Mouse (Mus musculus): ENCODE results near the gene Sdcbp2. TPM values are rescaled to one million over a fixed set of nuclear protein-coding genes. Genes with fewer than 3 reads are reported as not detected.

Sdcbp2 gene
- polyA plus RNA-seq, 2 experiments, result 1.6 to 2.0 TPM

DNA sequence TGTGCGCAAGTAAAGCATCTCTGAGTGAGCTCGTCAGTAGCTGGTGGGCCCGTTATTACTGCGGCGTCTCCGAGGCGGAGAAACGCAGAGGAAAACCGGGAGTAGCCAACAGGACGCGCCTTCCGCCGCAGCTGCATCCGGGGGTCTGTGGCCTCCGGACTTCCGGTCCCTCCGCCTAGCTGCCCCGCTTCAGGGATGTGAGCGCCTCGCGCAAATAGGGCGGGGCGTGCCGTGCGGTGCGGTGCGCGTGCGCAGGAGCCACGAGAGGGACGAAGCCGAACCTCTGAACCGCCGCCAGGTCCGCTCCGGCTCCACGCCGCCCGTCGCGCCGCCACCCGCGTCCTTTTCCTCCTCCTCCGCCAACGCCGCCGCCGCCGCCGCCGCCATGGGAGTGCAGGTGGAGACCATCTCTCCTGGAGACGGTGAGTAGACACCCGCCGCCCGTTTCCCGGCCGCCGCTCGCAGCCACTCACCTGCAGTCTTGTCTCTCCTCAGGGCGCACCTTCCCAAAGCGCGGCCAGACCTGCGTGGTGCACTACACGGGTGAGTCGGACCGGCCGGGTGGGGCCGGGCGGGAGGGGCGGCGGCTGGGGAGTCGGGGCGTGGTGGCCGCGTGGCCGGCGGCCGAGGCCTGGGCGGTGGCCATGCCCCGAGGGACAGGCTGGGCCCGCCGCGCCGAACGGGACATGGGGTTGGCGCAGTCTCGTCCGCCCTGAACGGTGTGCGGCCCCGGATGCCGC lies 29.9 kb upstream of the Sdcbp2 start, which contains the start of gene Fkbp1a:
Gene Fkbp1a (plus strand): TSS at position 161 of the 740 bp plus-strand sequence.
- DNase-seq (ENCODE audit: low spot score) (peak; percentile 95), ATAC-seq (ENCODE audit: low FRiP score, low read depth) (peak; percentile 97)
- TF ChIP-seq POLR2A (IDR thresholded peaks at IDR 0.05; ENCODE audit: borderline replicate concordance, extremely low read depth, insufficient read depth, insufficient read length), result peak; percentile 77
- Histone ChIP-seq H3K4me3 (replicated peaks; ENCODE audit: low read length) (peak within 1 kb of the TSS; percentile 96), H3K4me1 (ENCODE audit: control insufficient read depth, insufficient read depth, low read length) (peaks cover 21% of the 10 kb centered on the region), H3K9me3 (ENCODE audit: control insufficient read depth, low read length) (no peaks in the 10 kb centered on the region), H3K9ac (ENCODE audit: low read depth, low read length, severe bottlenecking) (peak within 1 kb of the TSS; percentile 91), H3K27ac (replicated peaks; ENCODE audit: low read depth, low read length) (peak within 1 kb of the TSS; percentile 86), H3K36me3 (ENCODE audit: control insufficient read depth, insufficient read depth, low read length) (peaks cover 33% of the 10 kb centered on the region), H3K4me2 (replicated peaks; ENCODE audit: low read depth, low read length, severe bottlenecking) (peak within 1 kb of the TSS; percentile 63), H3K27me3 (ENCODE audit: control insufficient read depth, insufficient read depth, low read length) (no peaks in the 10 kb centered on the region)
- 0% methylated on average over 38 of the region's 93 CpGs for WGBS

DNA sequence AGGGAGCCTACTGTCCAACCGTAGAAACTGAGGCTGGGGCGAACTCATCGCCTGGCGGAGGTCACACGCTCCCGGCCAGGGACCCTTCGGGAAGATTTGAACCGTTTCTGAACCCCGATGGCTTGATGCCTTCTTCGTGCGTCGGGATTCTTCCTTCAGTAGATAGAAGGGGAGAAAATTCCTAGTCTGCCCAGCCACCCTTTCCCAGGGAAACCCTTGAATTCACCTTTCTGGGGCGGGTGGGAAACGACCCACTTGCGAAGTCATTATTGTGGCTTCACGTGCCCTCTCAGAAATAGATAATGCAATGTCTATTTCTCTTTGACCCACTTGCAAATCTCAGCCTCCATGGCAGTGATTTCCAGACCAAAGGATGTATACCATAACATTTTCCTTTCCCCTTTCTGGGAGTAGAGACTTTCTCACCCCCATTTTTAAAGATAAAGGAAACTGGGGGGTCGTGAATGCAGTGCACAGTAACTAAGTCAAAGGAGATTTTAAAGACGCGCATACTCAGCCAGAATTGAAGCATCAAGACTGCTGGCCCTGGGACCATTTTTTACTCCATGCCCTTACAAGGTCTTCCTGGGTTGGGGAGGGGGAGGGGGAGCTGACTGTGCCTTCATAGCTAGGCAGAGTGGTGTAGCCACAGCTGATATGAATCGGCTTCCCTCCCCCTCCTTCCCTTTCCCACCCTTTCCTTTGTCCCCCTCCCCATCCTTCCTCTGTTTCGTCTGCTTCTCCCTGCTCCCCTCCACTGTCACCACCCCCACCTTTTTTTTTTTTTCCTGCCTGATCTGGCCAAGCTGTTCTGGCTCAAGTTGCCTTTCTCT lies 29.1 kb upstream of the Sdcbp2 start:
- H3K27me3 ChIP-seq (ENCODE audit: control insufficient read depth, insufficient read depth, low read length), result no peaks in the 10 kb centered on the region
- ATAC-seq (ENCODE audit: low FRiP score, low read depth), result no peak

DNA sequence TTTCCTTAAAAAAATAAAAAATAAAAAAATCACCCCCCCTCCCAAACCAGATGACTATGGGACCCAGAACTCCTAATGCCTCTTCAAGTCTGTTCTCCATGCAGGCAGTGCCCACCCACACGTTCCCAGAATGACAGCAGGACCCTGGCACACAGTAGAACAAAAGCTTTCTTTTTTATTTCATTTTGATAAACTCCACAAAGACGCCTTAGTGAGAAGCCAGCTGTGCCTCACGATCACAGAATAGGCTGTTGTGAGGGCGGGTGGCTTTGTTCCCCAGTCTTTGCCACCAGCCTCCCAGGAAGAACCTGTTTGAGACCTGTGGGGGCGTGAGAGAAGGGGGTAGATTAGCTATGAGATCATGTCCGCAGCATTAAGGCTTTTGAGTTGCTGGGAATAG lies 27.7 kb upstream of the Sdcbp2 start:
- Histone ChIP-seq H3K9ac (ENCODE audit: low read depth, low read length, severe bottlenecking) (no peak overlapping the region), H3K4me2 (replicated peaks; ENCODE audit: low read depth, low read length, severe bottlenecking) (peak overlapping the region; percentile 63; the same call in 1 of the 2 replicates)

More for the DNA sequence above, 29.1 kb upstream of the Sdcbp2 start:
- WGBS, result 1% methylated on average over 21 of the region's 21 CpGs
- H3K4me3 ChIP-seq (replicated peaks; ENCODE audit: low read length), result peak overlapping the region; percentile 96
- TF ChIP-seq POLR2A (IDR thresholded peaks at IDR 0.05; ENCODE audit: borderline replicate concordance, extremely low read depth, insufficient read depth, insufficient read length), result no peak
- no peaks in the 10 kb centered on the region for H3K9me3 ChIP-seq (ENCODE audit: control insufficient read depth, low read length)
- H3K27ac ChIP-seq (replicated peaks; ENCODE audit: low read depth, low read length), result peak overlapping the region; percentile 86; the same call in 1 of the 2 replicates
- peaks cover 21% of the 10 kb centered on the region for H3K4me1 ChIP-seq (ENCODE audit: control insufficient read depth, insufficient read depth, low read length)
- H3K4me2 ChIP-seq (replicated peaks; ENCODE audit: low read depth, low read length, severe bottlenecking), result peak overlapping the region; percentile 63
- peak overlapping the region; percentile 91 for H3K9ac ChIP-seq (ENCODE audit: low read depth, low read length, severe bottlenecking)
- DNase-seq (ENCODE audit: low spot score), result peak; percentile 58
- peaks cover 40% of the 10 kb centered on the region for H3K36me3 ChIP-seq (ENCODE audit: control insufficient read depth, insufficient read depth, low read length)

DNA sequence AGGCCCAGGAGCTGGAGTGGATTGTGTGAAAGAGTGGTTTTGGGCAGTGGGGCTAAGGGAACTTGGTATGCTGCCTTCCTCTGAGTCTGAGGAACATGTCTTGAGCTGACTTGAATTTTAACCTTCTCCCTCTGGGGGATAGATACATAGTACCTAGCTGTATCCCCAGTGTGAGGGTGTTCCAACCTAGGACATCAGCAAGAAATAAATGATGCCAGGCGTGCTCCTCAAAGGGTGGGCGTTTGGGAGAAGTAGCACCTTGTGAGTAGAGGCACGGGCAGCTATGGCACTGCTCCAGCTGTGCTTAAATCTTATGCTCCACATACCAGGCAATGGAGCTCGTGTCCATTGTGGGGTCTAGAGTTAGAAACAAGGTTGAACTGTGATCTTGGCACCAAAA lies 25.9 kb upstream of the Sdcbp2 start:
- DNase-seq (ENCODE audit: low spot score) (no peak), ATAC-seq (ENCODE audit: low FRiP score, low read depth) (no peak)
- Histone ChIP-seq H3K4me2 (replicated peaks; ENCODE audit: low read depth, low read length, severe bottlenecking) (no peak overlapping the region), H3K4me1 (ENCODE audit: control insufficient read depth, insufficient read depth, low read length) (peaks cover 18% of the 10 kb centered on the region), H3K27ac (replicated peaks; ENCODE audit: low read depth, low read length) (no peak overlapping the region), H3K9me3 (ENCODE audit: control insufficient read depth, low read length) (no peaks in the 10 kb centered on the region), H3K27me3 (ENCODE audit: control insufficient read depth, insufficient read depth, low read length) (no peaks in the 10 kb centered on the region), H3K4me3 (replicated peaks; ENCODE audit: low read length) (no peak overlapping the region), H3K9ac (ENCODE audit: low read depth, low read length, severe bottlenecking) (no peak overlapping the region), H3K36me3 (ENCODE audit: control insufficient read depth, insufficient read depth, low read length) (peaks cover 56% of the 10 kb centered on the region)
- WGBS, result 90% methylated on average over 4 of the region's 4 CpGs
- TF ChIP-seq POLR2A (IDR thresholded peaks at IDR 0.05; ENCODE audit: borderline replicate concordance, extremely low read depth, insufficient read depth, insufficient read length), result no peak

More for the DNA sequence above, 27.7 kb upstream of the Sdcbp2 start:
- TF ChIP-seq POLR2A (IDR thresholded peaks at IDR 0.05; ENCODE audit: borderline replicate concordance, extremely low read depth, insufficient read depth, insufficient read length), result no peak
- WGBS, result 84% methylated on average over 6 of the region's 6 CpGs
- no peaks in the 10 kb centered on the region for H3K27me3 ChIP-seq (ENCODE audit: control insufficient read depth, insufficient read depth, low read length)
- H3K27ac ChIP-seq (replicated peaks; ENCODE audit: low read depth, low read length), result no peak overlapping the region
- DNase-seq (ENCODE audit: low spot score) (no peak), ATAC-seq (ENCODE audit: low FRiP score, low read depth) (no peak)
- no peaks in the 10 kb centered on the region for H3K9me3 ChIP-seq (ENCODE audit: control insufficient read depth, low read length)
- peaks cover 21% of the 10 kb centered on the region for H3K4me1 ChIP-seq (ENCODE audit: control insufficient read depth, insufficient read depth, low read length)
- peaks cover 40% of the 10 kb centered on the region for H3K36me3 ChIP-seq (ENCODE audit: control insufficient read depth, insufficient read depth, low read length)
- no peak overlapping the region for H3K4me3 ChIP-seq (replicated peaks; ENCODE audit: low read length)

DNA sequence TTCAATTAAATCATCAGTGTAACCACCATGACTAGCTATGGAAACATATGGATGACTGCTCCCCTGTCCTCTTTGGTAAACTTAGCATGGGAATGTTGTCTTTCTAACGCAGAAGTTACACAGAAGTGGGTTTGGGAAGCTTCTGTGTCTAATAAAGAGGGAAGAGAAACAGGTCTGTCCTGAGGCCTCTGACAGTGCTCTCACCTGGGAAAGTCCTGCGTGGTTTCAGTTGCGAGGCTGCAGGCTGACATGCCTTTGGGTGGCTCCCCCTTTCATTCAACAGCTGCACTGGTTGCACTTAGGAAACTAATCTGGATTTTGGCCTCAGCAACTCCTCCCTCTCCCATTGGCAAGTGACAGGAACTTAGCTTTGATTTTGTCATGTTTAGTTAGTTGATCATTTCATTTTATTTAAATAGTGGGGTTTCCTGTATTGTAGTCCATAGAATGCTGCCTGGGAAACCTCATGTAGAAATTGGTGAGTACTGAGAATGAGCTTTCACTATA lies 22.8 kb upstream of the Sdcbp2 start:
- DNase-seq (ENCODE audit: low spot score) (no peak), ATAC-seq (ENCODE audit: low FRiP score, low read depth) (no peak)
- Histone ChIP-seq H3K36me3 (ENCODE audit: control insufficient read depth, insufficient read depth, low read length) (peaks cover 70% of the 10 kb centered on the region), H3K4me3 (replicated peaks; ENCODE audit: low read length) (no peak overlapping the region), H3K27me3 (ENCODE audit: control insufficient read depth, insufficient read depth, low read length) (no peaks in the 10 kb centered on the region), H3K9me3 (ENCODE audit: control insufficient read depth, low read length) (no peaks in the 10 kb centered on the region), H3K4me2 (replicated peaks; ENCODE audit: low read depth, low read length, severe bottlenecking) (no peak overlapping the region), H3K9ac (ENCODE audit: low read depth, low read length, severe bottlenecking) (no peak overlapping the region), H3K4me1 (ENCODE audit: control insufficient read depth, insufficient read depth, low read length) (0 out of 2 replicates have a peak, but pooled peaks cover 3% of the 10 kb centered on the region), H3K27ac (replicated peaks; ENCODE audit: low read depth, low read length) (no peak overlapping the region)
- no peak for TF ChIP-seq POLR2A (IDR thresholded peaks at IDR 0.05; ENCODE audit: borderline replicate concordance, extremely low read depth, insufficient read depth, insufficient read length)
- WGBS, result 89% methylated on average over 3 of the region's 3 CpGs

Data from limb, embryonic 14.5 days (tissue).